Mouse (Mus musculus) colon, adult 2 months (tissue): ENCODE results near the gene Mmp7. TPM values are rescaled to one million over a fixed set of nuclear protein-coding genes. Genes with fewer than 3 reads are reported as not detected.

ENCODE experiments used
- polyA plus RNA-seq: library from polyadenylated mRNA; depleted of rRNA; stranded (reverse); fragments of >200 nt; gene quantifications from 2 replicates; pipeline ENCODE4 v1.2.3, GENCODE M21; 2012; rRNA removed

Gene Mmp7
- polyA plus RNA-seq: 0.45 and 0.57 TPM in 2 replicates

DNA sequence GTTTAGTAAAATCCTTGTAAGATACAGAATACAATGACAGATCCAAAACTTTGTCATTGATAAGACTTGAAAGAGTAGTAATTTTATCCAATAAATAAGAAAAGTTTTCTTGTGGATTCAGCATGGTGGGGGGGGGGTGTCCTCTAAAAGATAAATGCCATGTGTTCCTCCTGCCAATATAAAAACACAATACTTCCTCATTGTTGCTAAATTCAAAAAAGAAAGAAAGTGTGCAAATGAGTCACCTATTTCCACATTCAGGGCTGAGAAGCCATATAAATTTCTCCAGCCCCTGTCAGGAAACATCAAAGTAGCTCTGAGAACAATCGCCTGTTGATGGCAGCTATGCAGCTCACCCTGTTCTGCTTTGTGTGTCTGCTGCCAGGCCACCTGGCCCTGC, at the start of gene Mmp7:
Mmp7 (plus strand) TSS at position 301 of the 400 bp plus-strand sequence.

Other genes with a start within 250 kb of the Mmp7 start
- gene Mmp3, start 246.3 kb upstream of the Mmp7 start, polyA plus RNA-seq: 0.60 and 0.68 TPM in 2 replicates
- gene Mmp10, start 189.7 kb upstream of the Mmp7 start, polyA plus RNA-seq: 0.38 and 0.52 TPM in 2 replicates
- not detected in 2 replicates for gene Mmp8, start 133.6 kb upstream of the Mmp7 start, polyA plus RNA-seq
- not detected in 2 replicates for gene Mmp27, start 120.7 kb upstream of the Mmp7 start, polyA plus RNA-seq
- not detected in 2 replicates for gene Mmp20, start 63.9 kb upstream of the Mmp7 start, polyA plus RNA-seq
- 27.3 and 33.2 TPM in 2 replicates for gene Tmem123, start 72.0 kb downstream of the Mmp7 start, polyA plus RNA-seq
- 5.1 and 8.3 TPM in 2 replicates for gene Birc2, start 145.0 kb downstream of the Mmp7 start, polyA plus RNA-seq
- gene Birc3, start 181.1 kb downstream of the Mmp7 start, polyA plus RNA-seq: 16.2 and 19.5 TPM in 2 replicates